Mouse (Mus musculus) C2C12 (cell line): ENCODE data around the gene Sdhd. TPM values are rescaled to one million over a fixed set of nuclear protein-coding genes. Genes with fewer than 3 reads are reported as not detected.
A peak's percentile ranks its signal among the peaks of the same experiment; 100 is the strongest.

ENCODE experiments used
- H3K27me3 ChIP-seq: one replicate; pipeline ENCODE4 v1.6.1; 2011; ENCODE audit not compliant: control insufficient read depth, insufficient read depth, insufficient read length
- H3K36me3 ChIP-seq: one replicate; pipeline ENCODE4 v1.6.1; 2011; ENCODE audit not compliant: control insufficient read depth, insufficient read depth
- H3K4me3 ChIP-seq: one replicate; pipeline ENCODE4 v1.5.1; 2011; ENCODE audit warnings: mild to moderate bottlenecking, control low read depth; ENCODE audit not compliant: poor library complexity, insufficient read depth, severe bottlenecking
- H3K79me2 ChIP-seq: one replicate; pipeline ENCODE4 v1.6.1; 2011; ENCODE audit not compliant: control insufficient read depth, insufficient read depth
- H3K79me3 ChIP-seq: one replicate; pipeline ENCODE4 v1.6.1; 2011; ENCODE audit warnings: low read depth, control low read depth
- H3ac ChIP-seq: one replicate; pipeline ENCODE3; 2011; ENCODE audit warnings: low read depth; ENCODE audit not compliant: control insufficient read depth, insufficient read length
- CEBPB ChIP-seq: IDR thresholded peaks from one replicate; pipeline ENCODE4 v1.6.1; 2011; ENCODE audit warnings: low read depth, mild to moderate bottlenecking, control low read depth, moderate library complexity
- CTCF ChIP-seq: IDR thresholded peaks from one replicate; pipeline ENCODE4 v1.5.1; 2011; ENCODE audit not compliant: control insufficient read depth, insufficient read depth, insufficient read length
- FOSL1 ChIP-seq: IDR thresholded peaks from one replicate; pipeline ENCODE4 v1.8.0; 2011; ENCODE audit warnings: mild to moderate bottlenecking, low read length; ENCODE audit not compliant: poor library complexity, insufficient read depth, severe bottlenecking
- MAX ChIP-seq: IDR thresholded peaks from one replicate; pipeline ENCODE4 v1.6.1; 2011; ENCODE audit warnings: mild to moderate bottlenecking, control low read depth
- MYOD1 ChIP-seq: IDR thresholded peaks from one replicate; pipeline ENCODE4 v1.6.1; 2011; ENCODE audit warnings: low read depth; ENCODE audit not compliant: control insufficient read depth, insufficient read length
- MYOG ChIP-seq: IDR thresholded peaks from one replicate; pipeline ENCODE4 v1.6.1; 2011; ENCODE audit not compliant: control insufficient read depth, insufficient read length; ENCODE audit errors: extremely low read depth
- USF1 ChIP-seq: IDR thresholded peaks from one replicate; pipeline ENCODE4 v1.6.1; 2011; ENCODE audit warnings: low read depth, mild to moderate bottlenecking, control low read depth, moderate library complexity
- polyA plus RNA-seq: library from polyadenylated mRNA; unstranded; fragments of >200 nt; fragmentation: generic; extraction: Trizol; gene quantifications from one replicate; pipeline ENCODE4 v1.2.1, GENCODE M21; 2012; ENCODE audit warnings: missing spikeins

The Sdhd gene
- polyA plus RNA-seq, 1 experiment: 244 TPM

DNA sequence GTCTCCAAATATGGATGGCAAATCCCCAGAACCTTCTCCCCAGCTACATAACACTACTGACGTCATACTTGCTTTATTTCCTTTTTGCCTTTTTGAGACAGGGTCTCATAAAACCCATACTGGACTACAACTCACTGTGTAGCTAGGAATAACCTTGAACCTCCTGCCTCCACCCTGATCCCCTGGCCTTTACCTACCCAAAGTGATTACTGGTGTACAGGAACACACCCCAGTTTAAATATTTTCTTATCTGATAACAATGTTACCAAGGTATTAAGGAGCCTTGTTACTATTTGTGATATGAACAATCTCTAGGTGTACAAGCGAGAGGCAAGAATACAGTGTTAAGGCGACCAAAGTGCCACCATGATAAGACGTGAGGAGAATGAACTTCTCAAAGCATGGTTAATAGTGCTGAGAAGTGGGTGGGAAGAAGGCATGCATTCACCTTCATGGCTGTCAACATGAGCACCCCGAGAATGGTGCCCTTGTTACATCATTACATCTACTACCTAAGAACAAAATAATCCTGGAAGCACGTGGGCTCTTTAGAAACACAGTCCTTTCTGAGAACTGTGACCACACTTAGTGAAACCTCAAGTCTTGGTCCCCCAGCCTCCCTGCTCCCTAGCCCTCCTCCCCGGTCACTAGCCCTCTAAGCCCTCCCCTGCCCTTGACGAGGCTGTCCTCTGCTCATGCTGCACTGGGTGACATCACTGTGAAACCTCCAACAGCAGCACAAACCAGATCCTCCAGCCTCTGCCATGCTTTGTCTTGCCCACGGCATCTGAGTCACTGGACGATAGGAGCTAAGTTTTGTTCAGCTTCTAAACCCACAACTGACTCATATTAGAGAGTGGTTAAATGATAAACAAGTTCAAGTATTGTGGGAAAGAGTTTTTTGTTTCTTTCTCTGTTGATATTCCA lies 33.8 kb downstream of the Sdhd start:
- Histone ChIP-seq H3K79me3 (no peaks in the 10 kb centered on the region), H3K36me3 (no peaks in the 10 kb centered on the region), H3K27me3 (no peaks in the 10 kb centered on the region), H3ac (no peak overlapping the region), H3K4me3 (no peak overlapping the region), H3K79me2 (no peaks in the 10 kb centered on the region)
- TF ChIP-seq MAX: peak; percentile 30
- no peak for TF ChIP-seq FOSL1
- TF ChIP-seq CEBPB: no peak

DNA sequence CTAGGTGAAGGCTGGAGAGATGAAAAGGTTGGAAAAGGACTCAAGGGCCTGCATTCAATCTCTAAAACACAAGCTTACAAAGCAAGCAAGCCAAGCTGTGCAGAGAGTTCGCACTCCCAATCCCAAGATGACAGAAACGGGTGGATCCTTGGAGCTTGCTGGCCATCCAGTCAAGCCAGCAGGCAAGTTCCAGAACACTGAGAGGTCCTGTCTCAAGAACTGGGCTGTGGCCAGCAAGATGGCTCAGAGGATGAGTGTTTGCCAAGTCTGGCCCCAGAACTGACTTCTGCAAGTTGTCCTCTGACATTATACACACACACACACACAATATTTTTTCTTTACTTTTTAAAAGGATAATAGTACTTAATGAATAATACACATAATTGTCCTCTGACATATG lies 35.7 kb downstream of the Sdhd start:
- no peaks in the 10 kb centered on the region for H3K79me2 ChIP-seq
- H3K4me3 ChIP-seq: no peak overlapping the region
- no peak overlapping the region for H3ac ChIP-seq
- no peaks in the 10 kb centered on the region for H3K27me3 ChIP-seq
- no peak for TF ChIP-seq MAX
- TF ChIP-seq USF1: no peak
- TF ChIP-seq CTCF: no peak
- no peak for TF ChIP-seq MYOD1
- no peak for TF ChIP-seq MYOG
- TF ChIP-seq FOSL1: no peak
- TF ChIP-seq CEBPB: no peak
- no peaks in the 10 kb centered on the region for H3K36me3 ChIP-seq
- no peaks in the 10 kb centered on the region for H3K79me3 ChIP-seq

DNA sequence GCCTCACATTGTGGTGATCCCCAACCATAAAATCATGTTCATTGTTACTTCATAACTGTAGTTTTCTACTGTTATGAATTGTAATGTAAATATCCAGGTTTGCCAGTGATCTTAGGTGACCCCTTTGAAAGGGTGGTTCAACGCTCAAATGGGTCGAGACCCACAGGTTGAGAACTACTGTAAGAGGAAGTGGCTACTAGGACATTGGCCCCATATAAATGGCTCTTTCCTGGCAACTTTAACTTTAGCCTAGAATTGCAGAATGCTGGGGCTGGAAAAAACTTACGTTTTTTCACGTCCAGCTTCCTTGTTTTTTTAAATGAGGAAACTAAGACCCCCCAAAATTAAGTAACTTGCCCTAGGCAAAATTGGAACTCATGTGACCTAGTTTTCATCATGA lies 36.2 kb downstream of the Sdhd start:
- no peaks in the 10 kb centered on the region for H3K36me3 ChIP-seq
- no peaks in the 10 kb centered on the region for H3K79me2 ChIP-seq
- TF ChIP-seq FOSL1 (no peak), MYOG (no peak), CEBPB (no peak), USF1 (no peak), MAX (no peak), CTCF (no peak), MYOD1 (no peak)
- no peaks in the 10 kb centered on the region for H3K27me3 ChIP-seq
- H3ac ChIP-seq: no peak overlapping the region
- no peaks in the 10 kb centered on the region for H3K79me3 ChIP-seq
- no peak overlapping the region for H3K4me3 ChIP-seq

DNA sequence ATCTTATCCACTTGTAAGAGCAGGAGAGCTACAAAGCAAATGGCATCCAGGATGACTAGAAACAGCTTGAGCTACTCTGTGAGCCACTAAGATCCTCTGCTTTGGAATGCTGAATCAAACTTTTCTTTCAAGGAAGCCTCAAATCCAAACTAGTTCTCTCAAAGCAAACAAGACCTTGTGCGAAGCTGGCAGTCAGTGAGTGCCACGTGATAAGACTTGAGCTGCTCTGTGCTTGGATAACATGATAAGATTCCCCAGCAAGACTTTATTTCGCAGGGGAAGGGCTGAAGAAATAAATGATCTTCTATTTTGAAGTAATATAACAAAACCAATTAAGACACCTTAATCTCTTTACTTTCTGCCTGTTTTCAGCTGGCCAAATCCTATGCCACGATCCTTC lies 37.7 kb downstream of the Sdhd start:
- no peak overlapping the region for H3K4me3 ChIP-seq
- no peaks in the 10 kb centered on the region for H3K36me3 ChIP-seq
- H3K79me3 ChIP-seq: no peaks in the 10 kb centered on the region
- no peaks in the 10 kb centered on the region for H3K79me2 ChIP-seq
- no peak overlapping the region for H3ac ChIP-seq
- no peaks in the 10 kb centered on the region for H3K27me3 ChIP-seq
- no peak for TF ChIP-seq CTCF
- TF ChIP-seq FOSL1: no peak
- no peak for TF ChIP-seq MAX
- TF ChIP-seq MYOG: no peak
- no peak for TF ChIP-seq CEBPB
- TF ChIP-seq USF1: no peak
- no peak for TF ChIP-seq MYOD1

DNA sequence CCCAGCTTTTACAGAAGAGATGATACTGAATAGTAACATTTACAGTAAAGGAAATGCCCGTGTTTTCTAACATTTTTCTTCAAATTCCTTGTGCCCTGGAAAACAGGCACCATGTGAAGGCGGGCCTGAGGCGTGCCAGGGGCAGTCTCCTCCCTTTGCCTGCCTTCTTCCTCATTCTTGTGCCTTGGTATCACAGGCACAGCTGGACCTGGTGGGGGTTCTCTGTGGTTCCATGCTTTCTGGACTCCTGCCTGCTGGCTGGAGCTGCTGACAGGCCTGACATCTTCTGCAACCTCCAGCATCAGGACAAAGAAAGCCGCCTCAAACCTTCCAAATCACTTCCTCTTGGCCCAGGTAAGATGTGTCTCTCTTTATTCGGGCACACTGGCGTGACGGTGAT lies 38.4 kb downstream of the Sdhd start:
- TF ChIP-seq MAX (no peak), FOSL1 (no peak), MYOG (no peak), CTCF (no peak), MYOD1 (no peak), USF1 (no peak), CEBPB (no peak)

DNA sequence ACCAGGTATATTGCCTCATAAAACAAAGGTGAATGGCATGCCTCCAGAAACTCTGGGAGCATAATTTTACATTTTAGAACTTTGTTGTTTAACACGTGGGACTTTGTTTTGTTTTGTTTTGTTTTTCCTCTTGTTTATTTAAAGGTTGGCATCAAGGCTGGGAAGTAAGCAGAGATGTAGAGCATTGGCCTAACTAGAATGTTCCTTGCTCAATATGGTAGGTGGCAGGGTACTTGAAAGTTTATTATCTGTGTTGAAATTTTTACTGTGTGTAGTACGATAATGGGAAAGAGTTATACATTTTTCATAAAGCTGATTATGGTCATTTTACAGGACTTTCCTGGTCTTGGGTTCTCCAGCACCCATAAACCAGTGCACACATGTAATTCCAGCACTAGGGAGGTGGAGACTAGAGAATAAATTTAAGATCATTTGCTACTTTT lies 41.7 kb downstream of the Sdhd start:
- Histone ChIP-seq H3ac (no peak overlapping the region), H3K79me3 (no peaks in the 10 kb centered on the region), H3K36me3 (no peaks in the 10 kb centered on the region), H3K4me3 (no peak overlapping the region), H3K79me2 (no peaks in the 10 kb centered on the region), H3K27me3 (no peaks in the 10 kb centered on the region)
- TF ChIP-seq MYOG (no peak), USF1 (no peak), MAX (no peak), FOSL1 (no peak), MYOD1 (no peak), CEBPB (no peak), CTCF (no peak)

More for the DNA sequence above, 38.4 kb downstream of the Sdhd start:
- Histone ChIP-seq H3K27me3 (no peaks in the 10 kb centered on the region), H3K36me3 (no peaks in the 10 kb centered on the region), H3K79me2 (no peaks in the 10 kb centered on the region), H3ac (no peak overlapping the region), H3K79me3 (no peaks in the 10 kb centered on the region), H3K4me3 (no peak overlapping the region)
